Mouse (Mus musculus) liver, embryonic 14 days (tissue): ENCODE data around the gene Nlrc3. TPM values are rescaled to one million over a fixed set of nuclear protein-coding genes. Genes with fewer than 3 reads are reported as not detected.

ENCODE experiments used
- polyA plus RNA-seq: library from polyadenylated mRNA; depleted of rRNA; stranded (reverse); fragments of >200 nt; gene quantifications from 2 replicates; pipeline ENCODE4 v1.2.3, GENCODE M21; 2012; rRNA removed

Nlrc3 gene
- 0.28 and 0.35 TPM in 2 replicates for polyA plus RNA-seq

DNA sequence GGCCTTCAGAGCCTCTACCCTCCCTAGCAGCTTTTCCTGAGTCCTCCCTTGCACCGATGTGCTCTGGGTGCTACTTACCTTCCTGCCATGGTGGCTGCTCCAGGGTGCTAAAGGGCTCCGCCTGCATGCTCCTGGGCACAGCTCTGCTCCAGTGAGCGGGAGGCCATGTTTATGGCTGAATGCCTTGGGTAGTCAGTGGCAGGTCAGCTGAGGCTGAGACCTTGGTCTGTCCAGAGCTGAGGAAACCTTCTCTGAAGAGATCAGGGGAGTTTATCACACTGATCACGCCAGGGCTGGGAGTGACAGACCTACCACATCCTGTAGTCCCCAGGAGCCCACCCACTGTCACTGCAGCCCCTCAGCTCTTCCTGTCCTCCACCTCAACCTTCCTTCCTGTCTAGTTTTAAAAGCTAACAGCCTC is at the start of gene Nlrc3:
TSS of gene Nlrc3 (minus strand) at position 382 of the 421 bp plus-strand sequence.

GRCm38 (mm10) chr16:4003489-4004398 is 27.3 kb upstream of the Nlrc3 start, which contains the start of gene Slx4:
Slx4 (minus strand) TSS chr16:4003770.

GRCm38 (mm10) chr16:3908537-3909111 is 67.8 kb downstream of the Nlrc3 start, which contains the start of the genes 1700037C18Rik and Cluap1:
1700037C18Rik (minus strand) TSS chr16:3908689.
Cluap1 (plus strand) TSS chr16:3908801.

Other genes with a start within 250 kb of the Nlrc3 start
- 4.3 and 5.1 TPM in 2 replicates for gene Zfp263, start 232.5 kb downstream of the Nlrc3 start, polyA plus RNA-seq
- not detected in 2 replicates for gene Olfr15, start 145.8 kb downstream of the Nlrc3 start, polyA plus RNA-seq
- 0.28 and 0.32 TPM in 2 replicates for gene Zfp174, start 129.4 kb downstream of the Nlrc3 start, polyA plus RNA-seq
- gene Naa60, start 104.3 kb downstream of the Nlrc3 start, polyA plus RNA-seq = 12.9 and 17.1 TPM in 2 replicates
- 2.5 and 2.6 TPM in 2 replicates for gene Zfp597, start 92.1 kb downstream of the Nlrc3 start, polyA plus RNA-seq
- 0.09 and 0.13 TPM in 2 replicates for gene Gm20695, start 92.0 kb downstream of the Nlrc3 start, polyA plus RNA-seq
- 1.2 and 1.3 TPM in 2 replicates for gene 1700037C18Rik, start 67.9 kb downstream of the Nlrc3 start, polyA plus RNA-seq
- gene Cluap1, start 67.8 kb downstream of the Nlrc3 start, polyA plus RNA-seq = 6.1 and 6.2 TPM in 2 replicates
- 13.4 and 16.8 TPM in 2 replicates for gene Slx4, start 27.1 kb upstream of the Nlrc3 start, polyA plus RNA-seq
- gene Dnase1, start 60.3 kb upstream of the Nlrc3 start, polyA plus RNA-seq = 0.02 and 0.03 TPM in 2 replicates
- gene Trap1, start 101.2 kb upstream of the Nlrc3 start, polyA plus RNA-seq = 62.5 and 67.7 TPM in 2 replicates
- gene Crebbp, start 237.4 kb upstream of the Nlrc3 start, polyA plus RNA-seq = 2.7 and 3.8 TPM in 2 replicates